Mouse (Mus musculus): ENCODE measurements around the gene Ctsa.
"Not testable (repeated sequence)": the region's sequence is repeated elsewhere in the genome, so short reads cannot be mapped to it uniquely, and the experiment has no call there.

Ctsa gene

DNA sequence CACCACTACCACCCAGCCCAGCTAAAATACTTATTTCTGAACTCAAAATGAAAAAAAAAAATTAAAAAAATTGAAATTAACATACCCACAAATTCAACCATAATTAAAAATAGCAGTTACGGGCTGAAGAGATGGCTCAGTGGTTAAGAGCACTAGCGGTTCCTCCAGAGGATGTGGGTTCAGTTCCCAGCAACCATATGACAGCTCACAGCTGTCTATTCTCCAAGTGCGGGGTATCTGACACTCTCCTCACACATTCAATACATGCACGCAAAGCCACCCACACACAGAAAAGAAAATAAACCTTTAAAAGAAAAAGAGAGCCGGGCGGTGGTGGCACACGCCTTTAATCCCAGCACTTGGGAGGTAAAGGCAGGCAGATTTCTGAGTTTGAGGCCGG, 17.4 kb downstream of the Ctsa start:
- no peak for DNase-seq (ENCODE audit: low spot score)

DNA sequence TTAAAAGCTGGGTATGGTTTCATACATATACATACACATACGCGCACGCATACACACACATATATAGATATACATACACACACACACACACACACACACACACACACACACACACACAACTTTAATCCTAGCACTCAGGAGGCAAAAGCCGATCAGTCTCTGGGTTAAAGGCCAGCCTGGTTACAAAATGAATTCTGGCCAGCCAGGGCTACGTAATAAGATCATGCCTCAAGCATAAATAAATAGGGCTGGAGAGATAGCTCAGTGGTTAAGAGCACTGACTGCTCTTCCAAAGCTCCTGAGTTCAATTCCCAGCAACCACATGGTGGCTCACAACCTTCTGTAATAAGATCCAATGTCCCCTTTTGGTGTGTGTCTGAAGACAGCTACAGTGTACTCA, 22.9 kb downstream of the Ctsa start:
- not testable (repeated sequence) for DNase-seq (ENCODE audit: low spot score)

- no peak for DNase-seq (ENCODE audit: low spot score)
Measured at GRCm38 (mm10) chr2:164856309-164857100, 23.8 kb downstream of the Ctsa start.

GRCm38 (mm10) chr2:164857101-164857821, 24.6 kb downstream of the Ctsa start, which contains the start of gene Pltp:
Gene Pltp (minus strand): TSS chr2:164857711.
- no peak for DNase-seq (ENCODE audit: low spot score)

DNA sequence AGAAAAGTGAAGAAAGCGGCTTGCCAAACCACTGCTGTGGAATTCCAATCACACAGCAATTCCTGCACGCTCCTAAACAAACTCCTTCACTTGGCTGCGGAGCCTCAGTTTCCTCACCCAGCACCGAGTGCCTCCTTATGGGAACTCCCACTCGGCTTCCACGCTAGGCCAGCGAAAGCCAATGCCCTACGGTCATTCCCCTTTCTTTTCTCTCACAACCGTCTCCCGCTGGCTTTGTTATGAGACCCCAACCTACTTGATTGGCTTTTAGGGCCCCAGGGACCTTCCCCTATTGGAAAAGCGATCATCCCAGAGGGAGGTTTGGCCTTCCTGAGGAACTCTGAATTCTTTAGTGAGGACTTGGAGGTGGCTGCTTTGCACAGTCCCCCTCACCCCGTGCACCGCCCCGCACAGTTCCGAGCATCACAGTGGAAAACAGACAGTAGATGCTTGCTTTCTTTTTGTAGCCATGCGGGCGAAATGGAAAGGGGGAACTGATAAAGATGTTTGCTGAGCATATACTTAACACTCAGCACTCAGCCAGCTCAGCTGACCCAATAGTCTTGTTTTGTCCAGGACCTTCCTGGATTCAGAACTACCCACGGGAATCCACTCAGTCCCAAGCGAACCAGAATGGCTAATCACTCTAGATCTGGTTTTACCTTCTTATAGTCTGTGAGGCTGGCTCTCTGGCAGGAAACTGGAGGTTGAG, 25.3 kb downstream of the Ctsa start:
- no peak for DNase-seq (ENCODE audit: low spot score)

DNA sequence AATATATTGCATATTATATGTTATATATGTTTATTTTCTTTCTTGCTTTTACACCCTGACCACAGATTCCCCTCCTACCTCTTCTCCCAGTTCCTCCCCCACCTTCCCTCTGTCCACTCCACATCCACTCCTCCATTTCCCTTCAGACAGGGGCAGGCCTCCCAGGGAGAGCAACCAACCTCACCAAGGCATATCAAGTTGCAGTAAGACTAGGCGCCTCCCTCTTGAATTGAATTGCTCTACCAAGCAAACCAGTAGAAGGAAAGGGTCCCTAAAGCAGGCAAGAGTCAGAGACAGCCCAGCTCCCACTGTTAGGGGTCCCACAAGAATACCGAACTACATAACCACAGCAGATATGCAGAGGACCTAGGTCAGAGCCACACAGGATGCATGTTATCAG, 26.5 kb downstream of the Ctsa start:
- DNase-seq (ENCODE audit: low spot score), result no peak

GRCm38 (mm10) chr2:164859640-164860432, 27.2 kb downstream of the Ctsa start:
- DNase-seq (ENCODE audit: low spot score), result no peak

GRCm38 (mm10) chr2:164861094-164861493, 28.4 kb downstream of the Ctsa start:
- no peak for DNase-seq (ENCODE audit: low spot score)

GRCm38 (mm10) chr2:164862179-164862861, 29.6 kb downstream of the Ctsa start:
- DNase-seq (ENCODE audit: low spot score), result no peak

- not testable (repeated sequence) for DNase-seq (ENCODE audit: low spot score)
Measured at GRCm38 (mm10) chr2:164863411-164863810, 30.7 kb downstream of the Ctsa start.

- DNase-seq (ENCODE audit: low spot score), result no peak
Measured at GRCm38 (mm10) chr2:164864593-164864992, 31.9 kb downstream of the Ctsa start.

DNA sequence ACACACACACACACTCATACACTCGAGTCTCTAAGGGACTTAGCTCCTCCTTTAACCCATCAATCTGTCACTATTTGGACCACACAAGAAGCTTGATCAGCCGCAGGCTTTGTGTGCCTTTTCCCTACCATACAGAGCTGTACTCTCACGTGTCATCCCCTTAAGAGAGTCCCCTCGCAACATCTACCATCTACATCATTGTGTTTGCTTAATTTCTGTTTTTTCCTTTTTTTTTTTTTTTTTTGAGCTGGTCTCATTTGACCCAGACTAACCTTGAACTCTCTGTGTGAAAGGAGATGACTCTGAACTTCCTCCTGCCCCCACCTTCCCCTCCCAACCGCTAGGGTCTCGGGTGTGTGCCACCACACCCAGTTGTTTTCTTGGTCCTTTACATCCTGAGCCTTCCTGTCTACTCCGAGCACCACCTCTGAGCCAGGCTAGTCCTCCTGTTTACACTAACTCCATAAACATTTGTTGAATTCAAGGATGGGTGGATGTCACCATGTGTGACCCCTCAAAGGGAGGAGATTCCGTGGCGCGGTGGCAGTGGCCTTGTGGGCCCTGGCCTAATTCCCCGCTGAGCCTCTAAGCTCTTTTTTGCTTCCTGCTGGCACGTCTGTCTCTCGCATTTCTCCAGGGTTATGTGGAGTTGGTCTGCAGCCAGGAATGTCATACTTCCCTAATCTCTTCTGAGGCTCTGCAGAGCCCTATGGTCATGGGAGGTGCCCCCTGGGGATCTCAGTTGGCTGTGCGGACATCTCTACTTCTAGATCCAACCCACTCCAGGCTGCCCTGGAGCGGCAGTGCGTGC, 34.3 kb downstream of the Ctsa start:
- DNase-seq (ENCODE audit: low spot score), result no peak

GRCm38 (mm10) chr2:164867566-164867965, 34.9 kb downstream of the Ctsa start:
- DNase-seq (ENCODE audit: low spot score), result no peak

DNA sequence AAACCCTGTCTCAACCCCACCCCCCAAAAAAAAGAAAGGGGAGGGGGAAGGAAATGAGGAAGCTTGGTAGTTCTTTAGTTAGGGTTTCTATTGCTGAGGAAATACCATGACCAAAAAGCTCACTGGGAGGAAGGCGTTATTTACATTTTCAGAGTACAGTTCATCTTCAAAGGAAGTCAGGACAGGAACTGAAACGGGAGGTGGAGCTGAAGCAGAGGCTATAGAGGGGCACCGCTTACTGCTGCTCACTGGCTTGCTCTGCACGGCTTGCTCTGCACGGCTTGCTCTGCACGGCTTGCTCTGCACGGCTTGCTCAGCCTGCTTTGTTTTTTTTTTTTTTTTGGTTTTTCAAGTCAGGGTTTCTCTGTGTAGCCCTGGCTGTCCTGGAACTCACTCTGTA, 35.8 kb downstream of the Ctsa start:
- DNase-seq (ENCODE audit: low spot score), result no peak

GRCm38 (mm10) chr2:164871602-164872303, 39.1 kb downstream of the Ctsa start:
- DNase-seq (ENCODE audit: low spot score), result no peak

GRCm38 (mm10) chr2:164873621-164874020, 40.9 kb downstream of the Ctsa start:
- DNase-seq (ENCODE audit: low spot score), result no peak

- DNase-seq (ENCODE audit: low spot score), result no peak
Measured at GRCm38 (mm10) chr2:164874239-164874769, 41.6 kb downstream of the Ctsa start.

GRCm38 (mm10) chr2:164875648-164876047, 43.0 kb downstream of the Ctsa start:
- DNase-seq (ENCODE audit: low spot score), result not testable (repeated sequence)

Measured in layer of hippocampus, adult 11-12 months (tissue).